Mouse (Mus musculus) midbrain, embryonic 12.5 days (tissue): Measurements from ENCODE around the gene Ccno. TPM values are rescaled to one million over a fixed set of nuclear protein-coding genes. Genes with fewer than 3 reads are reported as not detected.
"Not testable (repeated sequence)": the region's sequence is repeated elsewhere in the genome, so short reads cannot be mapped to it uniquely, and the experiment has no call there.

Experiments used
- ATAC-seq: fragments of 200-750 bp; cut with Nextera tagmentation; 2 replicates; pipeline ENCODE4 v1.8.0; 2017; ENCODE audit warnings: low read depth, moderate TSS enrichment, moderate library complexity; ENCODE audit not compliant: low FRiP score
- H3K27ac ChIP-seq: fragments of 300-500 bp; sonication (generic); replicated peaks from 2 replicates; pipeline ENCODE4 v1.5.1; 2016; ENCODE audit warnings: mild to moderate bottlenecking
- H3K27me3 ChIP-seq: fragments of 300-500 bp; sonication (generic); 2 replicates; pipeline ENCODE4 v1.6.1; 2016; ENCODE audit warnings: mild to moderate bottlenecking
- H3K36me3 ChIP-seq: fragments of 300-500 bp; sonication (generic); 2 replicates; pipeline ENCODE4 v1.6.1; 2016
- H3K4me1 ChIP-seq: fragments of 300-500 bp; sonication (generic); 2 replicates; pipeline ENCODE4 v1.6.1; 2016
- H3K4me2 ChIP-seq: fragments of 300-500 bp; sonication (generic); replicated peaks from 2 replicates; pipeline ENCODE4 v1.6.1; 2016; ENCODE audit warnings: mild to moderate bottlenecking, moderate library complexity
- H3K4me3 ChIP-seq: fragments of 300-500 bp; sonication (generic); 2 replicates; pipeline ENCODE4 v1.5.1; 2016; ENCODE audit warnings: mild to moderate bottlenecking
- H3K9ac ChIP-seq: fragments of 300-500 bp; sonication (generic); replicated peaks from 2 replicates; pipeline ENCODE4 v1.6.1; 2016; ENCODE audit warnings: mild to moderate bottlenecking, moderate library complexity
- H3K9me3 ChIP-seq: fragments of 300-500 bp; sonication (generic); 2 replicates; pipeline ENCODE4 v1.6.1; 2016; ENCODE audit warnings: mild to moderate bottlenecking
- WGBS: fragments of 180-500 bp; shearing (Covaris S2); methylation state at CpG from one replicate; pipeline ENCODE4 v1.1.7; 2016; 5-methylcytosine and 5-hydroxymethylcytosine counted together
- polyA plus RNA-seq: library from polyadenylated mRNA; unstranded; fragments of >200 nt; fragmentation: Nextera tagmentation; extraction: Ambion mirVana; gene quantifications from 2 replicates; pipeline ENCODE4 v1.2.1, GENCODE M21; 2016

Ccno gene
- polyA plus RNA-seq, 1 experiment from 2014 or later = 0.85 TPM

DNA sequence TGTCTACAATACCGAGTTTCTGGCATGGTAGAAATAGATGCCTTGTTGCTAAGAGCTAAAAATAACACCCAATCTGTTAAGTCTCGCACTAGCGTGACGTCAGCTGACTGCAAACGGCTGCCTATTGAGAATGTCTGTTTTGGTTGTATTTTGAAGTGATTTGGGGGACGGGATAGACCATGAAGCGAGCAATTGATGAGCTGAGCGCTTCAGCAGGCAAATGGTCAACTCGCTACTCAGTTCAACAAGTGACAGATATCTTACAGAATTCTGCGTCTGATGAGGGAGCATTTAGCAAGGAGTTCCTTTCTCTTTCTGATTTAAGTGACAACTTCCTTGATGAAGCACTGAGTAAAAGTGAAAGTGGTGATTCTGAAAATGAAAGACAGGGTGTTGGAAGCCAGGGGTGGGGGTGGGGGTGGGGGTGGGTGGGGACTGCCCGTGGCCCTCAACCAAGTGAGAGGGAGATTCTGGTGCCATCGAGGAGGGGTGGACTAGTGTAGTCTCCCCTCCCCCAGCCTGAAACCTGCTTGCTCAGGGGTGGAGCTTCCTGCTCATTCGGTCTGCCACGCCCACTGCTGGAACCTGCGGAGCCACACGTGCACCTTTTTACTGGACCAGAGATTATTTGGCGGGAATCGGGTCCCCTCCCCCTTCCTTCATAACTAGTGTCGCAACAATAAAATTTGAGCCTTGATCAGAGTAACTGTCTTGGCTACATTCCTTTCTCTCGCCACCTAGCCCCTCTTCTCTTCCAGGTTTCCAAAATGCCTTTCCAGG, 25.8 kb downstream of the Ccno start:
- H3K36me3 ChIP-seq, H3K27me3 ChIP-seq, H3K4me1 ChIP-seq, H3K9ac ChIP-seq, H3K27ac ChIP-seq, ATAC-seq, H3K4me3 ChIP-seq, H3K9me3 ChIP-seq, H3K4me2 ChIP-seq: not testable (repeated sequence)
- WGBS = 66% methylated on average over 20 of the region's 20 CpGs

DNA sequence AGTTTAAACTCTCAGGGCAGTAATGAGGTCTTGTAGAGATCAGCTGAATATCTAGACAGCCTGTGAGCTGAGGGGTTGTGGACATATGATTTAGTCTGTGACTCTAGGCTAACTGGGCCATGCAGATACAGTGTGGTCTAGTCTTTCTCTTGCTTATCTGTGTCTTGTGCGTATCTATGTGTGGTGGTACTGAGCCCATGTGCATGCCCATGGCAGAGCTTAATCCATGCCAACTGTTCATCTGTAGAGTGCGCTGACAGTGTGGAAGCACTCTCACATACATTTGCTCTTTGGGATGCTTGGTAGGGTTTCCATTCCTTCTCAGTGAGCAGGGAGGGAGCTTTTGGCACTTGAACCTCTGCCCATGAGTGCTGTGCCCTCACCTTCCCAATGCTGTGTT, 33.9 kb downstream of the Ccno start:
- no peaks in the 10 kb centered on the region for H3K4me1 ChIP-seq
- H3K4me3 ChIP-seq = no peak overlapping the region
- H3K36me3 ChIP-seq = no peaks in the 10 kb centered on the region
- WGBS = 88% methylated on average over 2 of the region's 2 CpGs
- no peak for ATAC-seq
- no peak overlapping the region for H3K27ac ChIP-seq
- H3K9ac ChIP-seq = no peak overlapping the region
- peaks cover 12% of the 10 kb centered on the region for H3K27me3 ChIP-seq
- no peaks in the 10 kb centered on the region for H3K9me3 ChIP-seq
- H3K4me2 ChIP-seq = no peak overlapping the region

- WGBS = 76% methylated on average over 8 of the region's 8 CpGs
- Histone ChIP-seq H3K9me3 (no peaks in the 10 kb centered on the region), H3K27ac (no peak overlapping the region), H3K36me3 (no peaks in the 10 kb centered on the region), H3K4me2 (no peak overlapping the region), H3K4me1 (no peaks in the 10 kb centered on the region), H3K4me3 (no peak overlapping the region), H3K9ac (no peak overlapping the region), H3K27me3 (peaks cover 12% of the 10 kb centered on the region)
- ATAC-seq = no peak
These were observed 34.9 kb downstream of the Ccno start for GRCm38 (mm10) chr13:113022467-113022866.

- Histone ChIP-seq H3K4me1 (no peaks in the 10 kb centered on the region), H3K4me3 (no peak overlapping the region), H3K27me3 (peaks cover 15% of the 10 kb centered on the region), H3K9ac (no peak overlapping the region), H3K9me3 (no peaks in the 10 kb centered on the region), H3K27ac (no peak overlapping the region), H3K36me3 (no peaks in the 10 kb centered on the region), H3K4me2 (no peak overlapping the region)
- ATAC-seq = no peak
- WGBS = 89% methylated on average over 17 of the region's 17 CpGs
These were observed 35.9 kb downstream of the Ccno start for GRCm38 (mm10) chr13:113023274-113024143.

- Histone ChIP-seq H3K9me3 (no peaks in the 10 kb centered on the region), H3K36me3 (no peaks in the 10 kb centered on the region), H3K4me2 (peak overlapping the region; percentile 80), H3K4me1 (peaks cover 18% of the 10 kb centered on the region), H3K4me3 (peak overlapping the region; percentile 52), H3K27me3 (peaks cover 54% of the 10 kb centered on the region), H3K27ac (no peak overlapping the region; the same call in 1 of the 2 replicates), H3K9ac (peak overlapping the region; percentile 63)
- WGBS = 2% methylated on average over 7 of the region's 7 CpGs
- ATAC-seq = peak; percentile 9; the same call in 1 of the 2 replicates
These were observed 43.7 kb downstream of the Ccno start for GRCm38 (mm10) chr13:113031351-113031750.

DNA sequence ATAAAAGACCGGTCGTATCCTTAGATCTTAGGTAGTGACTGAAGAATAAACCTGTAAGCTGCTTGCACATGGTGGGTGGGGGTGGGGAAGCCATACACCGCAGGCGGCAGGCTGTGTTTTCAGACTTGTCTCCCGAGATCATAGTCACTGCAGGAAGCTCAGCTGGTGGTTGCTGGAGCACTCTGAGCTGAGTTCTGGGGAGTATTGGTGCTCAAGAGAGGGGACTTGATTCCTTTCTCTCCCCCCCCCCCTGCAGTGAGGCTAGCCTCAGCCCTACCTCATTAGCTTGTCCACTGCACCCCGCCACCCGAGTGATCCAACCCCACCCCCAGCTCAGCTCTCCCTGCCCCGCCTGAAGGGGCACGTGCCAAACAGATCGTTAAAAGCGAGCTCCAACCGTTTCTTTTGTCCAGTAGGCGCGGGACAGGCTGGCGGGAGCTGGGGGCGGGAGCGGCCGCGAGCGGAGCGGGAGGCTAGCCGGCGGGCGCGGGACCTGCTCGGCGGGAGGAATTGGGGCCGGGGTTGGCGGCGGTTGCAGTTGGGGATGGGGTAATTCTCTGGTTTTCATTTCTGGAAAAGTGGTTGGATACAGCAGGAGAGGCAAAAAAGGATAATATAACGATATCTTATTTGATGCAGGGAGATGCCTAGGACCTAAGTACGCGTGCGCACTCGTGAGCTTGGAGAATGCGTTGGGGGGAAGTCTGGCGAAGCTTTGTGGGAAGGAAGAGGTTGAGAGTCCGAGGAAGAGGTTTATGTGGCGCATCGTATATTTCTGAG, 44.4 kb downstream of the Ccno start:
- Histone ChIP-seq H3K36me3 (no peaks in the 10 kb centered on the region), H3K4me3 (peak overlapping the region; percentile 52), H3K4me1 (peaks cover 18% of the 10 kb centered on the region), H3K27me3 (peaks cover 54% of the 10 kb centered on the region), H3K9me3 (no peaks in the 10 kb centered on the region), H3K9ac (peak overlapping the region; percentile 63), H3K27ac (peak overlapping the region; percentile 61), H3K4me2 (peak overlapping the region; percentile 80)
- ATAC-seq = peak; percentile 77
- under 1% methylated on average over 40 of the region's 40 CpGs for WGBS

DNA sequence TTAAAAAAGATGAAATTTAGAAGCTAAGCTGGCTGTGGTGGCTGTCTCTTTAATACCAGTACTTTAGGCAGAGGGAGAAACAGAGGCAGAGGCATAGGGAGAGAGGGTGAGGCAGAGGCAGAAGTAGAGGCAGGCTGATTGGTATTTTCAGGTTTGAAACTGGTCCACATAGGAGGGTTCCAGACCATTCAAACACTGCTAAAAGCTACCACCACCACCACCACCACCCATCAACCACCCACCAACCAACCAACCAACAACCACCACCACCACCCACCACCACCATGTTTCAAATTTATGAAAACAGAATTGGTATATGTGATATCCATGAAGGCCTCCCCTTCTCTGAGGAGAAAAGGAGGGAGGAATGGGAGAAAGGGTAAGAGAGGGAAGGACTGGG, 45.2 kb downstream of the Ccno start:
- H3K27ac ChIP-seq = no peak overlapping the region
- no peak for ATAC-seq
- H3K9me3 ChIP-seq = no peaks in the 10 kb centered on the region
- H3K27me3 ChIP-seq = peaks cover 59% of the 10 kb centered on the region
- H3K4me1 ChIP-seq = peaks cover 18% of the 10 kb centered on the region
- H3K4me3 ChIP-seq = no peak overlapping the region
- no peaks in the 10 kb centered on the region for H3K36me3 ChIP-seq
- no peak overlapping the region for H3K9ac ChIP-seq
- no peak overlapping the region for H3K4me2 ChIP-seq

- Histone ChIP-seq H3K9ac (peak overlapping the region; percentile 60), H3K27me3 (peaks cover 53% of the 10 kb centered on the region), H3K4me2 (peak overlapping the region; percentile 98), H3K27ac (no peak overlapping the region), H3K4me3 (peak overlapping the region; percentile 56), H3K9me3 (no peaks in the 10 kb centered on the region), H3K4me1 (peaks cover 18% of the 10 kb centered on the region), H3K36me3 (no peaks in the 10 kb centered on the region)
- no peak for ATAC-seq
- WGBS = 4% methylated on average over 11 of the region's 11 CpGs
These were observed 46.8 kb downstream of the Ccno start for GRCm38 (mm10) chr13:113034271-113034886.

DNA sequence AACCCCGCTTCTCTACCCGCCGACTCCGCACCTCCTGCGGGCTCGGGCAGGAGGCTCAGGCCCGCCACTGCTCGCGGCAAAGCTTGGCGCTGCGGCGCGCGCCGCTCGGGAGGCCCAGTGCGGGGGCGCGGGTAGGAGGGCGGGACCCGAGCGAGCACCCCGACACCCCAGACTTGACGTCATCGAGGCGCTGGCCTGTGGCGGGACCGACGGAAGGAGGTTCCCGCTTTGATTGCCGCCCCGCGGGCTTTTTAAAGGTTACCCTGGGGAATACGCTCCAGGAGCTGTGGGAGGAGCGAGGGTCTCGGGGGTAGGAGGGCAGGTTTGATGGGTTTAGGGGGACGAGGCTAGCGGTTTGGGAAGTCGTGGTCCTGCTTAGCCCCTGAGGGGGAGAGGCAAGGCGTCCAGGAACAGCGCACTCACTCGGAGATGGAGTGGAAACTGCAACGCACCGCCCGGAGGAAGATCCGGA, 47.4 kb downstream of the Ccno start, which contains the start of gene Cdc20b:
TSS of gene Cdc20b (plus strand) at position 162 of the 472 bp plus-strand sequence.
- Histone ChIP-seq H3K27me3 (peaks cover 47% of the 10 kb centered on the region), H3K27ac (no peak within 1 kb of the TSS), H3K36me3 (no peaks in the 10 kb centered on the region), H3K9me3 (no peaks in the 10 kb centered on the region), H3K4me2 (peak within 1 kb of the TSS; percentile 98), H3K9ac (peak within 1 kb of the TSS; percentile 60), H3K4me1 (peaks cover 18% of the 10 kb centered on the region), H3K4me3 (peak within 1 kb of the TSS; percentile 56)
- under 1% methylated on average over 46 of the region's 46 CpGs for WGBS
- ATAC-seq = peak; percentile 24; the same call in 1 of the 2 replicates

DNA sequence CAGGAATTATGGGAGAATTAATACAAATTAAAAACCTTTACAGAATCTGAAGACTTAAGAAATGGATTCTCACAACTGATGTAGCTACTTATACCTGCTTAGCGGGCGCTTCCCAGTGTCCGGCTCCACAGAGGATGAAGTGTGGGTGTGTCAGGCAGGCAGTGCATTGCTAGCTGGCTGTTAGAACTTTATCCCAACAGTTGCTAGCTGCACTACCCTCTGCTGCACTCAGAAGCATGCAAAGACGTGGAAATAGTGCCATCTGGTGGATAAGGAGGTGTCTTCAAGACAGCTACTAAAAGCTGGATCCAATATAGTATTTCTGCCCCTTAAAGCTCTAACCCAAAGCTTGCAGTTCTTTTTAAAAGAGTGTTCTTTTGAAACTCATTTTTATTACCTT, 48.2 kb downstream of the Ccno start:
- Histone ChIP-seq H3K9me3 (no peaks in the 10 kb centered on the region), H3K4me2 (peak overlapping the region; percentile 98), H3K9ac (no peak overlapping the region), H3K27me3 (peaks cover 42% of the 10 kb centered on the region), H3K4me1 (peaks cover 18% of the 10 kb centered on the region), H3K27ac (no peak overlapping the region), H3K36me3 (no peaks in the 10 kb centered on the region), H3K4me3 (peak overlapping the region; percentile 56)
- ATAC-seq = peak; percentile 79
- WGBS = under 1% methylated on average over 4 of the region's 4 CpGs
